Mouse (Mus musculus): ENCODE data around the gene Lgr4.

GRCm38 (mm10) chr2:110005164-110005563 lies 87.7 kb downstream of the Lgr4 start:
- TF ChIP-seq CTCF (IDR thresholded peaks at IDR 0.05; ENCODE audit: low read depth, low read length), result no peak
- TF ChIP-seq POLR2A (IDR thresholded peaks at IDR 0.05; ENCODE audit: extremely low read depth, insufficient read depth, low read length), result no peak

All from liver, adult 2 months (tissue).